Mouse (Mus musculus) cerebellum, adult 9-11 months (tissue): ENCODE results near the gene Cenpv.

Source experiments
- DNase-seq: peaks from one replicate; pipeline ENCODE4 v3.0.0; 2022

Cenpv gene

GRCm38 (mm10) chr11:62539089-62539890 is at the start of gene Cenpv:
TSS of gene Cenpv (minus strand) at chr11:62539261.
- peak; percentile 83 for DNase-seq

GRCm38 (mm10) chr11:62587034-62587433 is 48.0 kb upstream of the Cenpv start:
- peak; percentile 1 for DNase-seq

- no peak for DNase-seq
These were observed 45.7 kb upstream of the Cenpv start for GRCm38 (mm10) chr11:62584671-62585206.

- no peak for DNase-seq
These were observed 44.0 kb upstream of the Cenpv start for GRCm38 (mm10) chr11:62583031-62583430.

GRCm38 (mm10) chr11:62576530-62577152 is 37.6 kb upstream of the Cenpv start:
- no peak for DNase-seq

- peak; percentile 88 for DNase-seq
These were observed 36.8 kb upstream of the Cenpv start for GRCm38 (mm10) chr11:62575659-62576438.

GRCm38 (mm10) chr11:62575297-62575658 is 36.2 kb upstream of the Cenpv start:
- DNase-seq = peak; percentile 88

- DNase-seq = no peak
These were observed 35.6 kb upstream of the Cenpv start for GRCm38 (mm10) chr11:62574703-62575085.

- no peak for DNase-seq
These were observed 35.1 kb upstream of the Cenpv start, which contains the start of gene Trpv2 for GRCm38 (mm10) chr11:62573959-62574702. TSS of gene Trpv2 (plus strand) at chr11:62574486.

- no peak for DNase-seq
These were observed 29.2 kb upstream of the Cenpv start for GRCm38 (mm10) chr11:62568300-62568699.

GRCm38 (mm10) chr11:62566211-62566610 is 27.1 kb upstream of the Cenpv start:
- no peak for DNase-seq

GRCm38 (mm10) chr11:62565747-62566146 is 26.7 kb upstream of the Cenpv start:
- DNase-seq = no peak

- no peak for DNase-seq
These were observed 24.5 kb upstream of the Cenpv start for GRCm38 (mm10) chr11:62563590-62563989.

- no peak for DNase-seq
These were observed 21.5 kb upstream of the Cenpv start for GRCm38 (mm10) chr11:62560463-62561016.

GRCm38 (mm10) chr11:62558961-62559646 is 20.0 kb upstream of the Cenpv start:
- no peak for DNase-seq

GRCm38 (mm10) chr11:62558152-62558551 is 19.1 kb upstream of the Cenpv start:
- no peak for DNase-seq

GRCm38 (mm10) chr11:62557205-62557604 is 18.1 kb upstream of the Cenpv start:
- no peak for DNase-seq

GRCm38 (mm10) chr11:62555896-62556412 is 16.9 kb upstream of the Cenpv start:
- DNase-seq = peak; percentile 25

- peak; percentile 12 for DNase-seq
These were observed 16.0 kb upstream of the Cenpv start for GRCm38 (mm10) chr11:62554934-62555517.

GRCm38 (mm10) chr11:62554163-62554855 is 15.2 kb upstream of the Cenpv start:
- no peak for DNase-seq
